Mouse (Mus musculus) kidney, adult 2 months (tissue): ENCODE data around the gene Prr29.

Experiments
- CTCF ChIP-seq: fragments of 200-500 bp; conservative IDR thresholded peaks from 2 replicates; pipeline ENCODE4 v1.5.1; 2011; ENCODE audit warnings: low read depth, mild to moderate bottlenecking, control low read depth, low read length, moderate library complexity, mixed read lengths; ENCODE audit not compliant: insufficient read depth, insufficient read length
- POLR2A ChIP-seq: fragments of 200-500 bp; IDR thresholded peaks from one replicate; pipeline ENCODE4 v1.6.1; 2011; ENCODE audit warnings: low read depth, low read length, control low read depth

DNA sequence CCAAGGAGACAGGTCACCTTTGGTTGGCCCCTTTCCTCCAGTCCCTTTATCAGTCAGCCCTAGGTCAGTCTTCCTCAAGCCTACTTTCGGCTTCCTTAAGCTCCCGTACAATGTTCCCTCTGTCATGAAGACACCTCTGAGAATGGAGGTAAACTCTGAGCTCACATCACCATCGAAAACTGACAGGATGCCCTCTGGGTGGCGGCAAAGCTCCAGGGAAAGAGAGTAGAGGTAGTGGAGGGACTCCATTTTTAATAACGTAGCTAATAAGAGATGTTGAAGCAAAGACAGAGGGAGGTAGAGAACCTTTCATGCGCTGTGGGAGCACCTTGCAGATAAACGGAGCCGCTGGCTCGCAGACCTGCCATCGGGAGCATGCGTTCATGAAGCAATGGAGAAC, 15.7 kb downstream of the Prr29 start:
- TF ChIP-seq CTCF (peak; percentile 30; the same call in 1 of the 2 replicates), POLR2A (no peak)
